Mouse (Mus musculus): Measurements from ENCODE around the gene Gm16253. TPM values are rescaled to one million over a fixed set of nuclear protein-coding genes. Genes with fewer than 3 reads are reported as not detected.
A peak's percentile ranks its signal among the peaks of the same experiment; 100 is the strongest.

The Gm16253 gene
- total and polyA plus RNA-seq, 3 experiments = 1.4 TPM; not detected in 2

DNA sequence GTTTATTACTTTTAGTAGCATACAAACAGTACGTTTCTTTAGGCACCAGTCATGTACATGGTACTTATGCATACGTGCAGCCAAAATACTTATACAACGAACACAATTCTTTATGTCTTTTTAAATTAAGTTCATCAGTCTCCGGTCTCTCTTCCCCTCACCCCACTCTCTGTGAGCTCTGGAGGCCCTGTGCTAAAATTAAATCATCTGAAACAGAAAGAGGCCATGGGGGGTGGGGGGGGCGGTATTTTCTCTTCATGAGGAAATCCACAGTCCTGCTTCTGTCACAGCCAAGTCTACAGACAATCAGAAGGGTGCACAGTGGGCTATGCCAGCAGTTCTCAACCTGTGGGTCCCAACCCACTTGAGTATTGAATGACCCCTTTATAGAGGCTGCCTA, 27.4 kb upstream of the Gm16253 start:
- TF ChIP-seq NELFE (IDR thresholded peaks at IDR 0.05; ENCODE audit: low read depth, low read length) (no peak), KAT2A (conservative IDR thresholded peaks at IDR 0.05; ENCODE audit: low read depth, low read length) (no peak), MAFK (IDR thresholded peaks at IDR 0.05; ENCODE audit: borderline replicate concordance, low read depth, low read length) (no peak), ZC3H11A (IDR thresholded peaks at IDR 0.05; ENCODE audit: low read depth, low read length) (no peak), ETS1 (IDR thresholded peaks at IDR 0.05; ENCODE audit: low read depth, low read length) (no peak), MAX (IDR thresholded peaks at IDR 0.05; ENCODE audit: low read length) (no peak), E2F4 (IDR thresholded peaks at IDR 0.05; ENCODE audit: borderline replicate concordance, low read depth, low read length) (no peak), GATA1 (IDR thresholded peaks at IDR 0.05; ENCODE audit: low read depth, low read length) (no peak), POLR2AphosphoS5 (IDR thresholded peaks at IDR 0.05; ENCODE audit: borderline replicate concordance, low read depth, low read length) (no peak)
- H3K79me2 ChIP-seq (ENCODE audit: control insufficient read depth, insufficient read depth, low read length, poor library complexity) = no peaks in the 10 kb centered on the region
- H3K27me3 ChIP-seq (ENCODE audit: control insufficient read depth in 1 of 2, insufficient read depth in 2 of 2, low read length in 2 of 2) = no peaks in the 10 kb centered on the region
- H3K4me1 ChIP-seq (ENCODE audit: control insufficient read depth in 1 of 2, insufficient read depth in 2 of 2, low read length in 2 of 2) = peaks cover 16 to 26% of the 10 kb centered on the region in 2 experiments
- H3K9ac ChIP-seq (ENCODE audit: control insufficient read depth, low read depth, low read length, poor library complexity, severe bottlenecking) = no peak overlapping the region
- no peak overlapping the region for H3K27ac ChIP-seq (ENCODE audit: control insufficient read depth, low read depth, low read length)
- H3K9me3 ChIP-seq (replicated peaks; ENCODE audit: insufficient read depth, low read length) = no peaks in the 10 kb centered on the region
- no peak for DNase-seq (ENCODE audit: low read depth, low spot score)
- no peak overlapping the region for H3K4me3 ChIP-seq (ENCODE audit: control insufficient read depth in 1 of 2, insufficient read depth in 1 of 2, low read depth in 2 of 2, low read length in 2 of 2)
- peaks cover 0 to 20% of the 10 kb centered on the region in 2 experiments; a peak in 2 of 4 replicates for H3K36me3 ChIP-seq (ENCODE audit: control insufficient read depth in 1 of 2, insufficient read depth in 2 of 2, low read length in 2 of 2)

DNA sequence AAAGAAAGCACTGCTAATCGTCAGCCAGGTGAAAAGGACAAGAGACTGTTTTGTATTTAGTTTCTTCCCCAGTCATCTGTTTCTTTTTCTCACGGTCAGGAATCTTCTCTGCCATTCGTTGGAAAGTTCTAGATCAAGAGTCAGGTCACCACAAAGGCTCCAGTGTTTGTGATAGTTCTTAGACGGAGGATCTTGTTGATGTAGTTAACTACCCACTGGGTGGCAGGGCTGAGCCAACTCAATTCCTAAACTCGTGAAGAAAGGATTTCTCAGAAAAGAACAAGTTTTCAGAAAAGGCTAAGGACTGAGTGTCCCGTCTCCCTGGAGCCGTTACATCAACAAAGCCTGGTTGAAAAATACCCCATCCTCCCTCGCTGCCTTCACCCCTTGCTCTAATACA, 25.6 kb upstream of the Gm16253 start:
- Histone ChIP-seq H3K9ac (ENCODE audit: control insufficient read depth, low read depth, low read length, poor library complexity, severe bottlenecking) (peak overlapping the region; percentile 53), H3K9me3 (replicated peaks; ENCODE audit: insufficient read depth, low read length) (no peaks in the 10 kb centered on the region), H3K4me1 (ENCODE audit: control insufficient read depth in 1 of 2, insufficient read depth in 2 of 2, low read length in 2 of 2) (peaks cover 23 to 40% of the 10 kb centered on the region in 2 experiments), H3K36me3 (ENCODE audit: control insufficient read depth in 1 of 2, insufficient read depth in 2 of 2, low read length in 2 of 2) (peaks cover 0 to 31% of the 10 kb centered on the region in 2 experiments; a peak in 2 of 4 replicates), H3K79me2 (ENCODE audit: control insufficient read depth, insufficient read depth, low read length, poor library complexity) (no peaks in the 10 kb centered on the region), H3K4me3 (ENCODE audit: control insufficient read depth in 1 of 2, insufficient read depth in 1 of 2, low read depth in 2 of 2, low read length in 2 of 2) (peak overlapping the region; percentile 27 to 50), H3K27me3 (ENCODE audit: control insufficient read depth in 1 of 2, insufficient read depth in 2 of 2, low read length in 2 of 2) (no peaks in the 10 kb centered on the region), H3K27ac (ENCODE audit: control insufficient read depth, low read depth, low read length) (peak overlapping the region; percentile 6)
- TF ChIP-seq GATA1 (IDR thresholded peaks at IDR 0.05; ENCODE audit: low read depth, low read length) (peak; percentile 38), CTCF (IDR thresholded peaks at IDR 0.05 in 2 of 3, conservative IDR thresholded peaks at IDR 0.05 in 1 of 3; ENCODE audit: control insufficient read depth in 1 of 3, insufficient read depth in 1 of 3, low read depth in 2 of 3, low read length in 3 of 3, poor library complexity in 1 of 3, severe bottlenecking in 1 of 3) (peak in 1 of 3 experiments; percentile 65; a peak in 2 of 6 replicates), SIN3A (IDR thresholded peaks at IDR 0.05; ENCODE audit: low read length) (no peak)
- DNase-seq (ENCODE audit: low read depth, low spot score) = peak; percentile 94

GRCm38 (mm10) chr3:96551890-96552289, 24.9 kb upstream of the Gm16253 start:
- Histone ChIP-seq H3K9me3 (replicated peaks; ENCODE audit: insufficient read depth, low read length) (no peaks in the 10 kb centered on the region), H3K9ac (ENCODE audit: control insufficient read depth, low read depth, low read length, poor library complexity, severe bottlenecking) (peak overlapping the region; percentile 43), H3K36me3 (ENCODE audit: control insufficient read depth in 1 of 2, insufficient read depth in 2 of 2, low read length in 2 of 2) (peaks cover 0 to 32% of the 10 kb centered on the region in 2 experiments; a peak in 2 of 4 replicates), H3K27ac (ENCODE audit: control insufficient read depth, low read depth, low read length) (peak overlapping the region; percentile 6; the same call in 1 of the 2 replicates), H3K4me1 (ENCODE audit: control insufficient read depth in 1 of 2, insufficient read depth in 2 of 2, low read length in 2 of 2) (peaks cover 23 to 40% of the 10 kb centered on the region in 2 experiments), H3K79me2 (ENCODE audit: control insufficient read depth, insufficient read depth, low read length, poor library complexity) (no peaks in the 10 kb centered on the region), H3K27me3 (ENCODE audit: control insufficient read depth in 1 of 2, insufficient read depth in 2 of 2, low read length in 2 of 2) (no peaks in the 10 kb centered on the region), H3K4me3 (ENCODE audit: control insufficient read depth in 1 of 2, insufficient read depth in 1 of 2, low read depth in 2 of 2, low read length in 2 of 2) (peak overlapping the region; percentile 27 to 49)
- peak; percentile 45 for DNase-seq (ENCODE audit: low read depth, low spot score)
- TF ChIP-seq MAZ (IDR thresholded peaks at IDR 0.05; ENCODE audit: low read depth, low read length) (no peak), MEF2A (IDR thresholded peaks at IDR 0.05; ENCODE audit: extremely low read depth, insufficient replicate concordance, low read depth, low read length, poor library complexity, severe bottlenecking) (no peak), ZMIZ1 (IDR thresholded peaks at IDR 0.05; ENCODE audit: low read depth, low read length) (no peak), POLR2A (IDR thresholded peaks at IDR 0.05; ENCODE audit: control insufficient read depth in 1 of 2, insufficient read depth in 1 of 2, low read depth in 1 of 2, low read length in 2 of 2, poor library complexity in 1 of 2) (no peak), MAX (IDR thresholded peaks at IDR 0.05; ENCODE audit: low read length) (no peak), CHD1 (IDR thresholded peaks at IDR 0.05; ENCODE audit: low read depth, low read length) (no peak), NRF1 (IDR thresholded peaks at IDR 0.05; ENCODE audit: insufficient read depth, low read depth, low read length, poor library complexity, severe bottlenecking) (no peak), BHLHE40 (IDR thresholded peaks at IDR 0.05; ENCODE audit: borderline replicate concordance, low read depth, low read length) (no peak), ETS1 (IDR thresholded peaks at IDR 0.05; ENCODE audit: low read depth, low read length) (no peak), RAD21 (IDR thresholded peaks at IDR 0.05; ENCODE audit: low read depth, low read length) (no peak), GATA1 (IDR thresholded peaks at IDR 0.05; ENCODE audit: low read depth, low read length) (no peak), EP300 (IDR thresholded peaks at IDR 0.05; ENCODE audit: low read depth in 1 of 2, low read length in 2 of 2) (no peak), CHD2 (IDR thresholded peaks at IDR 0.05; ENCODE audit: low read length) (no peak), RCOR1 (IDR thresholded peaks at IDR 0.05; ENCODE audit: low read depth, low read length) (no peak)

Data from MEL (cell line).